Mouse (Mus musculus) limb, embryonic 13.5 days (tissue): ENCODE measurements around the gene Abcb10. TPM values are rescaled to one million over a fixed set of nuclear protein-coding genes. Genes with fewer than 3 reads are reported as not detected.
A peak's percentile ranks its signal among the peaks of the same experiment; 100 is the strongest.
"Not testable (repeated sequence)": the region's sequence is repeated elsewhere in the genome, so short reads cannot be mapped to it uniquely, and the experiment has no call there.

ENCODE experiments used
- ATAC-seq: fragments of 200-750 bp; cut with Nextera tagmentation; 2 replicates; pipeline ENCODE4 v1.8.0; 2017; ENCODE audit warnings: low read depth, moderate number of reproducible peaks, moderate TSS enrichment; ENCODE audit not compliant: low FRiP score
- H3K27ac ChIP-seq: fragments of 300-500 bp; sonication (generic); 2 replicates; pipeline ENCODE4 v1.5.1; 2015; ENCODE audit warnings: inconsistent platforms, mild to moderate bottlenecking, moderate library complexity
- H3K27me3 ChIP-seq: fragments of 300-500 bp; sonication (generic); 2 replicates; pipeline ENCODE4 v1.6.1; 2015; ENCODE audit warnings: mild to moderate bottlenecking, inconsistent platforms
- H3K36me3 ChIP-seq: fragments of 300-500 bp; sonication (generic); 2 replicates; pipeline ENCODE4 v1.6.1; 2015; ENCODE audit warnings: inconsistent platforms, mild to moderate bottlenecking, moderate library complexity
- H3K4me1 ChIP-seq: fragments of 300-500 bp; sonication (generic); 2 replicates; pipeline ENCODE4 v1.6.1; 2015; ENCODE audit warnings: inconsistent platforms
- H3K4me2 ChIP-seq: fragments of 300-500 bp; sonication (generic); replicated peaks from 2 replicates; pipeline ENCODE4 v1.6.1; 2015; ENCODE audit warnings: inconsistent platforms, mild to moderate bottlenecking, moderate library complexity
- H3K4me3 ChIP-seq: fragments of 300-500 bp; sonication (generic); 2 replicates; pipeline ENCODE4 v1.5.1; 2015; ENCODE audit warnings: moderate library complexity, mild to moderate bottlenecking, inconsistent platforms
- H3K9ac ChIP-seq: fragments of 300-500 bp; sonication (generic); 2 replicates; pipeline ENCODE4 v1.6.1; 2015; ENCODE audit warnings: mild to moderate bottlenecking, inconsistent platforms
- H3K9me3 ChIP-seq: fragments of 300-500 bp; sonication (generic); 2 replicates; pipeline ENCODE4 v1.6.1; 2016; ENCODE audit warnings: inconsistent platforms
- WGBS: fragments of 180-500 bp; shearing (Covaris S2); methylation state at CpG from one replicate; pipeline ENCODE4 v1.1.7; 2015; 5-methylcytosine and 5-hydroxymethylcytosine counted together
- polyA plus RNA-seq: library from polyadenylated mRNA; unstranded; fragments of >200 nt; fragmentation: Nextera tagmentation; extraction: Ambion mirVana; gene quantifications from 2 replicates; pipeline ENCODE4 v1.2.1, GENCODE M21; 2015

Abcb10 gene
- polyA plus RNA-seq, 1 experiment from 2014 or later = 17.0 TPM

- Histone ChIP-seq H3K27me3 (no peaks in the 10 kb centered on the region), H3K4me3 (no peak overlapping the region), H3K9ac (no peak overlapping the region), H3K36me3 (no peaks in the 10 kb centered on the region), H3K4me2 (no peak overlapping the region; the same call in 1 of the 2 replicates), H3K4me1 (peaks cover 17% of the 10 kb centered on the region), H3K27ac (no peak overlapping the region; the same call in 1 of the 2 replicates), H3K9me3 (no peaks in the 10 kb centered on the region)
- no peak for ATAC-seq
- WGBS = 63% methylated on average over 14 of the region's 14 CpGs
These were observed 4.6 kb downstream of the Abcb10 start for GRCm38 (mm10) chr8:123978166-123978838.

- H3K36me3 ChIP-seq = no peaks in the 10 kb centered on the region
- H3K9ac ChIP-seq = no peak overlapping the region
- no peaks in the 10 kb centered on the region for H3K27me3 ChIP-seq
- no peaks in the 10 kb centered on the region for H3K9me3 ChIP-seq
- 90% methylated on average over 4 of the region's 4 CpGs for WGBS
- H3K4me2 ChIP-seq = no peak overlapping the region
- ATAC-seq = no peak
- peaks cover 14% of the 10 kb centered on the region for H3K4me1 ChIP-seq
- no peak overlapping the region for H3K27ac ChIP-seq
- no peak overlapping the region for H3K4me3 ChIP-seq
These were observed 5.4 kb downstream of the Abcb10 start for GRCm38 (mm10) chr8:123977499-123977898.

DNA sequence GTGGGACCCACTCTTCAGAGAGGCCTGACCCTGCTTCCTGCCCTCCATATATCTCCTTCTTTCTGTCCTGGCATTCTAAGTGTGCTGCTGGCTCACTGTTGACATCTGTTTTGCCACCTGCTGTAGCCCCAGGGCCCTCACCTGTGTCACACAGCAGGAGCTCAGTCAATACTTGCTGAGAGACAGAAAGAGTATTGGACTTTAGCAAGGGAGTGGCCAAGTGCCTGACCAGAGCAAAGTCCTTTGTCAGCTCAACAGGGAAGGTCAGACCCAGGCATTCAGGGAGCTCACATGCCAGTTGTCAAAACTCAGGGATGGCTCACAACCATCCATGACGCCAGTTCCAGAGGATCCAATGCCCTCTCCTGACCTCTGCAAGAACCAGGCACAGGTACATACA lies 9.4 kb downstream of the Abcb10 start:
- Histone ChIP-seq H3K9me3 (no peaks in the 10 kb centered on the region), H3K4me3 (no peak overlapping the region), H3K27me3 (no peaks in the 10 kb centered on the region), H3K4me2 (no peak overlapping the region), H3K27ac (no peak overlapping the region), H3K9ac (no peak overlapping the region), H3K4me1 (no peaks in the 10 kb centered on the region), H3K36me3 (peaks cover 13% of the 10 kb centered on the region)
- ATAC-seq = no peak
- WGBS = 68% methylated on average over 1 of the region's 1 CpGs

DNA sequence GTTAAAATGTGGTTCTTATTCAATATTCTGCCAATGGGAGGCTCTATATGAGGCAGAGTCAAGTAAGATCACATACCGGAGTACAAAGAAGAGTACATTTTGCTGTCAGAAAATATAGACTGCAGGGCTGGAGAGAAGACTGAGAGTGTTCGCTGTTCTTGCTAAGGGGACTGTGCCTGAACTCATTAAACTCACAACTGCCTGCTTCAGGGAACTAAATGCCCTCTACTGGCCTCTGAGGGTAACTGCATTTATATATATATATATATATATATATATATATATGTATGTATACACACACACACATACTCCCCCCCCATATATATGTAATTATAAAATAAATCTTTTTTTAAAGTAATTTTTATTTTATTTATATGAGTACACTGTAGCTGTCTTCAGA lies 16.0 kb downstream of the Abcb10 start:
- Histone ChIP-seq H3K4me1 (no peaks in the 10 kb centered on the region), H3K4me3 (no peak overlapping the region), H3K27me3 (no peaks in the 10 kb centered on the region), H3K9me3 (no peaks in the 10 kb centered on the region), H3K36me3 (peaks cover 42% of the 10 kb centered on the region), H3K27ac (no peak overlapping the region), H3K9ac (no peak overlapping the region), H3K4me2 (no peak overlapping the region)
- 63% methylated on average over 2 of the region's 2 CpGs for WGBS
- no peak for ATAC-seq

DNA sequence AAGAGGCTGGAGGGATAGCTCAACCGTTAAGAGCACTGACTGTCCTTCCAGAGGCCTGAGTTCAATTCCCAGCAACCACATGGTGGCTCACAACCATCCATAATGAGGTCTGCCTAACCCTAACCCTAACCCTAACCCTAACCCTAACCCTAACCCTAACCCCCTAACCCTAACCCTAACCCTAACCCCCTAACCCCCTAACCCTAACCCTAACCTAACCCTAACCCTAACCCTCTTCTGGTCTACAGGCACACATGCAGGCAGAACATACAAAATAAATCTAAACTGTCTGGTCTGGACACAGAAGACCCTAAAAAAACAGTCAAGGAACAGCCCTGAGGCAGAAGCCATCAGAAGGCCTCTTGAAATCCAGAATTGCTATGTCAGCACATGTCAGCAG lies 21.6 kb downstream of the Abcb10 start:
- Histone ChIP-seq H3K4me1 (no peaks in the 10 kb centered on the region), H3K27me3 (no peaks in the 10 kb centered on the region), H3K9ac (no peak overlapping the region), H3K36me3 (peaks cover 61% of the 10 kb centered on the region), H3K27ac (no peak overlapping the region), H3K4me2 (no peak overlapping the region), H3K9me3 (no peaks in the 10 kb centered on the region), H3K4me3 (no peak overlapping the region)
- no peak for ATAC-seq
- 75% methylated on average over 1 of the region's 1 CpGs for WGBS

DNA sequence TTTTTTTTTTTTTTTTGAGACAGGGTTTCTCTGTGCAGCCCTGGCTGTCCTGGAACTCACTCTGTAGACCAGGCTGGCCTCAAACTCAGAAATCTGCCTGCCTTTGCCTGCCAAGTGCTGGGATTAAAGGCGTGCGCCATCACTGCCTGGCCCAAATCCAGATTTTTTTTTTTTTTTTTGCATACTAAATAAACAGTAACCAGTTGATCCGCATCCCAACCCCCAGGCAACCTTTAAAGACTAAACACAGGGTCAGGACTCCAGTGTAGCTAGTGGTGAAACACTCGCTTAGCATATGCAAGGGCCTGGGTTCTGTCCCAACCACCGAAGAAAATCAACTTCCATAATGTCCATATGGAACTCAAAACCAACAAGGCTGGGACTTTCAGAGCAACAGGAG lies 22.4 kb downstream of the Abcb10 start:
- not testable (repeated sequence) for H3K9me3 ChIP-seq, ATAC-seq, H3K27me3 ChIP-seq, H3K9ac ChIP-seq, H3K4me1 ChIP-seq, H3K4me3 ChIP-seq, H3K27ac ChIP-seq, H3K4me2 ChIP-seq
- WGBS = 84% methylated on average over 5 of the region's 5 CpGs
- peaks cover 57% of the 10 kb centered on the region for H3K36me3 ChIP-seq

- H3K27me3 ChIP-seq = no peaks in the 10 kb centered on the region
- H3K36me3 ChIP-seq = peaks cover 57% of the 10 kb centered on the region
- H3K9me3 ChIP-seq = no peaks in the 10 kb centered on the region
- H3K4me3 ChIP-seq = no peak overlapping the region
- ATAC-seq = no peak
- H3K9ac ChIP-seq = no peak overlapping the region
- H3K4me2 ChIP-seq = no peak overlapping the region
- H3K4me1 ChIP-seq = no peaks in the 10 kb centered on the region
- 86% methylated on average over 9 of the region's 9 CpGs for WGBS
- no peak overlapping the region for H3K27ac ChIP-seq
These were observed 22.9 kb downstream of the Abcb10 start for GRCm38 (mm10) chr8:123960056-123960455.

- Histone ChIP-seq H3K27me3 (no peaks in the 10 kb centered on the region), H3K27ac (no peak overlapping the region), H3K4me1 (no peaks in the 10 kb centered on the region), H3K9ac (no peak overlapping the region), H3K4me2 (no peak overlapping the region), H3K4me3 (no peak overlapping the region), H3K36me3 (peaks cover 57% of the 10 kb centered on the region), H3K9me3 (no peaks in the 10 kb centered on the region)
- WGBS = 90% methylated on average over 6 of the region's 6 CpGs
- ATAC-seq = no peak
These were observed 23.4 kb downstream of the Abcb10 start for GRCm38 (mm10) chr8:123959473-123959872.

DNA sequence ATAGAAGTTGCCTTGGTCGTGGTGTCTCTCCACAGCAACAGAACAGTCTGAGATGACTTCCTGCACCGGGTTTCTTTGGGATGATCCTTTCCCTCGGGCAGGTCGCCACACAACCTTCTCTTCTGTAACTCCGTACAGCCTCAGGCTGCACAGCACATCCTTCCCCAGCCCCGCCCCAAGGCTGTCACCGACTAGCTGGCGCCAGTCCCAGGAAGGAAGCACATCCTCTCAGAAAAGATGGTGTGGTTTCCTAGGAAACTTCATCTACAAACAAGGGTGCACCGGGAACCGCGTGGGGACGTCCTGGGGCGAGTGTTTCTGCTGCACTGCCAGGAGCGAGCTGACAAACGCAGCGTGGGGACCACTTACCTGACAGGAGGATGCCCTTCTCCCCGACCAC lies 24.8 kb downstream of the Abcb10 start:
- H3K4me3 ChIP-seq = no peak overlapping the region
- no peaks in the 10 kb centered on the region for H3K9me3 ChIP-seq
- ATAC-seq = no peak
- no peak overlapping the region for H3K4me2 ChIP-seq
- WGBS = 81% methylated on average over 17 of the region's 17 CpGs
- H3K36me3 ChIP-seq = peaks cover 54% of the 10 kb centered on the region
- H3K27ac ChIP-seq = no peak overlapping the region
- no peaks in the 10 kb centered on the region for H3K4me1 ChIP-seq
- no peak overlapping the region for H3K9ac ChIP-seq
- no peaks in the 10 kb centered on the region for H3K27me3 ChIP-seq

- no peaks in the 10 kb centered on the region for H3K9me3 ChIP-seq
- ATAC-seq = no peak
- H3K27ac ChIP-seq = no peak overlapping the region
- peaks cover 34% of the 10 kb centered on the region for H3K36me3 ChIP-seq
- H3K4me3 ChIP-seq = no peak overlapping the region
- peaks cover 8% of the 10 kb centered on the region; the same call in 1 of the 2 replicates for H3K4me1 ChIP-seq
- 91% methylated on average over 8 of the region's 8 CpGs for WGBS
- H3K27me3 ChIP-seq = no peaks in the 10 kb centered on the region
- no peak overlapping the region for H3K9ac ChIP-seq
- no peak overlapping the region for H3K4me2 ChIP-seq
These were observed 28.7 kb downstream of the Abcb10 start for GRCm38 (mm10) chr8:123954246-123954645.

- Histone ChIP-seq H3K4me2 (no peak overlapping the region), H3K4me3 (no peak overlapping the region), H3K36me3 (peaks cover 29% of the 10 kb centered on the region), H3K4me1 (peaks cover 8% of the 10 kb centered on the region; the same call in 1 of the 2 replicates), H3K9me3 (no peaks in the 10 kb centered on the region), H3K27ac (no peak overlapping the region), H3K9ac (no peak overlapping the region), H3K27me3 (no peaks in the 10 kb centered on the region)
- ATAC-seq = no peak
- 82% methylated on average over 8 of the region's 8 CpGs for WGBS
These were observed 29.2 kb downstream of the Abcb10 start for GRCm38 (mm10) chr8:123953686-123954085.

DNA sequence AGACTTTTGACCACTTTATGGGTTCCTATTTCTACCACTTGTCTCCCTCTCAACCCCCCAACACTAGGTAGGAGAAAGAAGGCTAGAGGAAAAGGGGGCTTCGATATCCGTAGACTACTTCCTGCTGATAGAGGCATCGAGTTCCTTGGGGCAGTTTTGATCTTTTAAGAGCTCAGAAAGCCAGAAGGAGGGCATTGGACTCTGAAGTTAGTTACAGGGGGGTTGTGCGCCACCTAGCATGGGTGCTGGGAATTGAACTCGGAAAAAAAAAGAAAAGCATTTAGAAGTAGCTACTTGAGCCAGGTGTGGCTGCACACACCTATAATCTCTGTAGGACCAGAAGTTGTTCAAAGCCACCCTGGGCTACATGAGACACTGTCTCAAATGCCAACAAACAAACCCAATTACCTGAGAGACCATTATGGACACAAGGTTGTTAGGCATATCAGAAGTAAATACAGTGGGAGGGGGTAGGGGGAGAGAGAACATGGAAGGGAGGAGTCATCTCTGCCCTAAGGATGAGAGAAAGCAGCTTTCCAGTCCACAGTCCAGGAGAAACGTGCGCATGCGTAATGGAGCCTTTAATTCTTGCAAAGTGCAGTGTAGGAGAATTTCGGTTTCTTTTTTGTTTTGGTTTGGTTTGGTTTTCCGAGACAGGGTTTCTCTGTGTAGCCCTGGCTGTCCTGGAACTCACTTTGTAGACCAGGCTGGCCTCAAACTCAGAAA lies 32.7 kb downstream of the Abcb10 start:
- no peak for ATAC-seq
- peak overlapping the region; percentile 99 for H3K4me3 ChIP-seq
- 0 out of 2 replicates have a peak overlapping the region, but pooled peaks have one; percentile 74 for H3K27ac ChIP-seq
- peaks cover 28% of the 10 kb centered on the region for H3K36me3 ChIP-seq
- no peaks in the 10 kb centered on the region for H3K9me3 ChIP-seq
- 33% methylated on average over 10 of the region's 10 CpGs for WGBS
- peaks cover 14% of the 10 kb centered on the region for H3K4me1 ChIP-seq
- H3K9ac ChIP-seq = peak overlapping the region; percentile 87
- H3K27me3 ChIP-seq = no peaks in the 10 kb centered on the region
- peak overlapping the region; percentile 98 for H3K4me2 ChIP-seq
